Mouse (Mus musculus): ENCODE measurements around the gene Dio1. TPM values are rescaled to one million over a fixed set of nuclear protein-coding genes. Genes with fewer than 3 reads are reported as not detected.
A peak's percentile ranks its signal among the peaks of the same experiment; 100 is the strongest.

Dio1 gene
- total and polyA plus RNA-seq, 3 experiments = 0.13 TPM; not detected in 2

- no peak for TF ChIP-seq USF1 (IDR thresholded peaks at IDR 0.05; ENCODE audit: low read depth, low read length)
- TF ChIP-seq POLR2A (IDR thresholded peaks at IDR 0.05; ENCODE audit: control insufficient read depth in 1 of 2, insufficient read depth in 1 of 2, low read depth in 1 of 2, low read length in 2 of 2, poor library complexity in 1 of 2) = peak in 1 of 2 experiments; percentile 32; a peak in 1 of 4 replicates
- TF ChIP-seq ZKSCAN1 (IDR thresholded peaks at IDR 0.05; ENCODE audit: low read depth, low read length) = no peak
- no peak for TF ChIP-seq POLR2AphosphoS2 (IDR thresholded peaks at IDR 0.05; ENCODE audit: low read length)
- TF ChIP-seq MYC (IDR thresholded peaks at IDR 0.05; ENCODE audit: low read depth, low read length) = no peak
- TF ChIP-seq RCOR1 (IDR thresholded peaks at IDR 0.05; ENCODE audit: low read depth, low read length) = no peak
- TF ChIP-seq NRF1 (IDR thresholded peaks at IDR 0.05; ENCODE audit: insufficient read depth, low read depth, low read length, poor library complexity, severe bottlenecking) = no peak
- no peak for TF ChIP-seq MEF2A (IDR thresholded peaks at IDR 0.05; ENCODE audit: extremely low read depth, insufficient replicate concordance, low read depth, low read length, poor library complexity, severe bottlenecking)
- TF ChIP-seq UBTF (IDR thresholded peaks at IDR 0.05; ENCODE audit: borderline replicate concordance, insufficient read depth, low read depth, low read length) = no peak
- no peak for TF ChIP-seq SMC3 (IDR thresholded peaks at IDR 0.05; ENCODE audit: low read depth, low read length)
Observed at GRCm38 (mm10) chr4:107314479-107314805, 7.5 kb upstream of the Dio1 start (continued).

DNA sequence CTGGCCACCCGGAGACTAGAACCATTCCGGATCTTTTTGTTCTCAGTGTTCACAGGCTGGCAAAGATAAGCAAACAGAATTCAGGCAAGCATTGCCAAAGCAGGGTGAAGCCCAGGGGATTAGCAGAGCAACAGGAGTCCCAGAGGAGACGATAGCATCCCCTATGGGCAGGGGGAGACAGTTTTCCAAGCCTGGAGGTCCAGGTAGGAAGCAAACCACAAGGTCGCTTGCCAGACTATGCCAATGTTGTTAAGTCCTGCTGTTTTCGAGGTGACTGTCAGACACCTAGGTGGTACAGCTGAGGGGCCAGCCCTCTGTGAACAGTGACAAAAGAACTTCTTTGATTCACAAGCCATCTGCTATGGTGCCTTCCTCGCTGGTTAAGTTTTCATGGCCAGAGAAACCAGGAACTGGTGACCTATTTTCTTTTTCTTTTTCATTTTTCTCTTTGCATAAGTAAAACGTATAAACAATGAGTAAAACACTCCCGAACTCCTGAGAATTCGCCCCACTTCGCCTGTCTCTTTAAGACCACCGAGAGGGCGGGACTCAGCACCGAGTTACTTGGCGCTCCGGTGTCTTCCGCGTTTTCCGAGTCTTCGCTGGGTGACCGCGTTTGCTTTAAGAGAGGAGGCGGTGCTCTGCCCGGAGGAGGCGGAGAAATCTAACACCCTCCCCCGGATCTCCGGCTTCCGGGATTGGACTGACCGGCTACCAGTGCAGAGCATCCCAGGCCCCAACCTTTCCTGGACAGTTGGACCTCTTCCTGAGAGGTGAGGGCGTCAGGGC is 6.9 kb upstream of the Dio1 start, which contains the start of gene Yipf1:
Gene Yipf1 (plus strand): TSS at position 674 of the 789 bp plus-strand sequence.
- TF ChIP-seq SIN3A (IDR thresholded peaks at IDR 0.05; ENCODE audit: low read length) (peak; percentile 95), RAD21 (IDR thresholded peaks at IDR 0.05; ENCODE audit: low read depth, low read length) (no peak), CHD1 (IDR thresholded peaks at IDR 0.05; ENCODE audit: low read depth, low read length) (no peak), E2F4 (IDR thresholded peaks at IDR 0.05; ENCODE audit: borderline replicate concordance, low read depth, low read length) (no peak), TAL1 (IDR thresholded peaks at IDR 0.05; ENCODE audit: low read length) (no peak), TBP (IDR thresholded peaks at IDR 0.05; ENCODE audit: low read depth, low read length) (peak; percentile 33; the same call in 1 of the 2 replicates), EP300 (IDR thresholded peaks at IDR 0.05; ENCODE audit: low read depth in 1 of 2, low read length in 2 of 2) (no peak), USF1 (IDR thresholded peaks at IDR 0.05; ENCODE audit: low read depth, low read length) (no peak), CHD2 (IDR thresholded peaks at IDR 0.05; ENCODE audit: low read length) (no peak), NELFE (IDR thresholded peaks at IDR 0.05; ENCODE audit: low read depth, low read length) (peak; percentile 59), CTCF (IDR thresholded peaks at IDR 0.05 in 2 of 3, conservative IDR thresholded peaks at IDR 0.05 in 1 of 3; ENCODE audit: control insufficient read depth in 1 of 3, insufficient read depth in 1 of 3, low read depth in 2 of 3, low read length in 3 of 3, poor library complexity in 1 of 3, severe bottlenecking in 1 of 3) (peak in 2 of 3 experiments; percentile 10 to 12; a peak in 2 of 6 replicates), ZC3H11A (IDR thresholded peaks at IDR 0.05; ENCODE audit: low read depth, low read length) (no peak), MAZ (IDR thresholded peaks at IDR 0.05; ENCODE audit: low read depth, low read length) (no peak; the same call in 1 of the 2 replicates), TCF12 (IDR thresholded peaks at IDR 0.05; ENCODE audit: low read depth, low read length) (0 out of 2 replicates have a peak, but pooled peaks have one; percentile 43), HCFC1 (IDR thresholded peaks at IDR 0.05; ENCODE audit: low read depth, low read length) (peak; percentile 84), ELF1 (IDR thresholded peaks at IDR 0.05; ENCODE audit: low read depth, low read length) (peak; percentile 96), POLR2A (IDR thresholded peaks at IDR 0.05; ENCODE audit: control insufficient read depth in 1 of 2, insufficient read depth in 1 of 2, low read depth in 1 of 2, low read length in 2 of 2, poor library complexity in 1 of 2) (peak; percentile 52 to 82; a peak in 2 of 4 replicates)
- DNase-seq (ENCODE audit: low read depth, low spot score) = peak; percentile 93
- Histone ChIP-seq H3K36me3 (ENCODE audit: control insufficient read depth in 1 of 2, insufficient read depth in 2 of 2, low read length in 2 of 2) (no peaks in the 10 kb centered on the region), H3K4me3 (ENCODE audit: control insufficient read depth in 1 of 2, insufficient read depth in 1 of 2, low read depth in 2 of 2, low read length in 2 of 2) (peak within 1 kb of the TSS; percentile 73 to 86), H3K27ac (ENCODE audit: control insufficient read depth, low read depth, low read length) (peak within 1 kb of the TSS; percentile 23; the same call in 1 of the 2 replicates), H3K27me3 (ENCODE audit: control insufficient read depth in 1 of 2, insufficient read depth in 2 of 2, low read length in 2 of 2) (no peaks in the 10 kb centered on the region), H3K79me2 (ENCODE audit: control insufficient read depth, insufficient read depth, low read length, poor library complexity) (no peaks in the 10 kb centered on the region), H3K9ac (ENCODE audit: control insufficient read depth, low read depth, low read length, poor library complexity, severe bottlenecking) (peak within 1 kb of the TSS; percentile 61), H3K9me3 (replicated peaks; ENCODE audit: insufficient read depth, low read length) (no peaks in the 10 kb centered on the region), H3K4me1 (ENCODE audit: control insufficient read depth in 1 of 2, insufficient read depth in 2 of 2, low read length in 2 of 2) (peaks cover 0 to 3% of the 10 kb centered on the region in 2 experiments; a peak in 1 of 4 replicates)

Measured in MEL (cell line).